Mouse (Mus musculus) small intestine, adult 2 months (tissue): ENCODE data around the gene Nfkb1. TPM values are rescaled to one million over a fixed set of nuclear protein-coding genes. Genes with fewer than 3 reads are reported as not detected.

Experiments used
- H3K27ac ChIP-seq: fragments of 200-500 bp; 2 replicates; pipeline ENCODE4 v1.5.1; 2012; ENCODE audit warnings: low read depth, low read length, control low read depth, inconsistent platforms; ENCODE audit not compliant: insufficient read depth
- H3K27me3 ChIP-seq: fragments of 200-500 bp; 2 replicates; pipeline ENCODE4 v1.6.1; 2012; ENCODE audit warnings: mild to moderate bottlenecking, moderate library complexity, low read length, inconsistent platforms; ENCODE audit not compliant: control insufficient read depth, insufficient read depth
- H3K36me3 ChIP-seq: fragments of 200-500 bp; 2 replicates; pipeline ENCODE4 v1.6.1; 2012; ENCODE audit warnings: mild to moderate bottlenecking, low read length, control low read depth, inconsistent platforms; ENCODE audit not compliant: control insufficient read depth, insufficient read depth
- H3K4me1 ChIP-seq: fragments of 200-500 bp; 2 replicates; pipeline ENCODE4 v1.6.1; 2012; ENCODE audit warnings: low read length, inconsistent platforms, mixed read lengths; ENCODE audit not compliant: control insufficient read depth, insufficient read depth, insufficient read length
- H3K4me3 ChIP-seq: fragments of 200-500 bp; 2 replicates; pipeline ENCODE4 v1.5.1; 2012; ENCODE audit warnings: low read depth, mild to moderate bottlenecking, control low read depth, inconsistent platforms, low read length, moderate library complexity
- CTCF ChIP-seq: fragments of 200-500 bp; IDR thresholded peaks from 2 replicates; pipeline ENCODE4 v1.5.1; 2012; ENCODE audit warnings: low read depth, mild to moderate bottlenecking, control low read depth, inconsistent platforms, low read length, moderate library complexity, mixed read lengths; ENCODE audit not compliant: insufficient replicate concordance, insufficient read length; ENCODE audit errors: extremely low read depth
- POLR2A ChIP-seq: fragments of 200-500 bp; IDR thresholded peaks from 2 replicates; pipeline ENCODE4 v1.6.1; 2012; ENCODE audit warnings: low read depth, mild to moderate bottlenecking, control low read depth, inconsistent platforms, low read length, moderate library complexity
- WGBS: fragments of 180-500 bp; shearing (Covaris S2); methylation state at CpG from one replicate; pipeline ENCODE4 v1.1.7; 2018; 5-methylcytosine and 5-hydroxymethylcytosine counted together
- polyA plus RNA-seq: library from polyadenylated mRNA; depleted of rRNA; stranded (reverse); fragments of >200 nt; gene quantifications from 2 replicates; pipeline ENCODE4 v1.2.3, GENCODE M21; 2012

The Nfkb1 gene
- polyA plus RNA-seq, 1 experiment, result 94.2 TPM

- no peaks in the 10 kb centered on the region for H3K27me3 ChIP-seq
- 87% methylated on average over 3 of the region's 3 CpGs for WGBS
- H3K27ac ChIP-seq, result no peak overlapping the region
- H3K4me1 ChIP-seq, result no peaks in the 10 kb centered on the region
- H3K36me3 ChIP-seq, result peaks cover 38% of the 10 kb centered on the region
- TF ChIP-seq POLR2A (no peak), CTCF (no peak)
- H3K4me3 ChIP-seq, result no peak overlapping the region
Observed at GRCm38 (mm10) chr3:135667084-135667483, 24.3 kb downstream of the Nfkb1 start.

- H3K36me3 ChIP-seq, result peaks cover 47% of the 10 kb centered on the region
- TF ChIP-seq POLR2A (no peak), CTCF (no peak)
- H3K27ac ChIP-seq, result 0 out of 2 replicates have a peak overlapping the region, but pooled peaks have one; percentile 21
- 78% methylated on average over 6 of the region's 6 CpGs for WGBS
- H3K27me3 ChIP-seq, result no peaks in the 10 kb centered on the region
- H3K4me1 ChIP-seq, result no peaks in the 10 kb centered on the region
- no peak overlapping the region for H3K4me3 ChIP-seq
Observed at GRCm38 (mm10) chr3:135665777-135666259, 25.5 kb downstream of the Nfkb1 start.

- Histone ChIP-seq H3K27ac (no peak overlapping the region), H3K36me3 (peaks cover 53% of the 10 kb centered on the region), H3K4me1 (no peaks in the 10 kb centered on the region), H3K27me3 (no peaks in the 10 kb centered on the region), H3K4me3 (no peak overlapping the region)
- TF ChIP-seq POLR2A (no peak), CTCF (no peak)
- 87% methylated on average over 15 of the region's 15 CpGs for whole genome bisulfite sequencing
Observed at GRCm38 (mm10) chr3:135662139-135662864, 29.0 kb downstream of the Nfkb1 start.

GRCm38 (mm10) chr3:135661707-135662106 is 29.6 kb downstream of the Nfkb1 start:
- no peaks in the 10 kb centered on the region for H3K27me3 ChIP-seq
- H3K4me1 ChIP-seq, result no peaks in the 10 kb centered on the region
- H3K4me3 ChIP-seq, result no peak overlapping the region
- no peak overlapping the region for H3K27ac ChIP-seq
- no peak for TF ChIP-seq POLR2A
- no peak for TF ChIP-seq CTCF
- WGBS, result 90% methylated on average over 9 of the region's 9 CpGs
- peaks cover 48% of the 10 kb centered on the region for H3K36me3 ChIP-seq

GRCm38 (mm10) chr3:135658540-135659097 is 32.7 kb downstream of the Nfkb1 start:
- TF ChIP-seq POLR2A (no peak), CTCF (no peak)
- H3K27ac ChIP-seq, result no peak overlapping the region
- H3K36me3 ChIP-seq, result peaks cover 46% of the 10 kb centered on the region
- 71% methylated on average over 7 of the region's 7 CpGs for WGBS
- H3K27me3 ChIP-seq, result no peaks in the 10 kb centered on the region
- H3K4me1 ChIP-seq, result no peaks in the 10 kb centered on the region
- H3K4me3 ChIP-seq, result no peak overlapping the region

GRCm38 (mm10) chr3:135656156-135656555 is 35.2 kb downstream of the Nfkb1 start:
- Histone ChIP-seq H3K4me1 (no peaks in the 10 kb centered on the region), H3K27me3 (no peaks in the 10 kb centered on the region), H3K27ac (no peak overlapping the region), H3K36me3 (peaks cover 39% of the 10 kb centered on the region), H3K4me3 (no peak overlapping the region)
- no peak for TF ChIP-seq CTCF
- no peak for TF ChIP-seq POLR2A
- 94% methylated on average over 4 of the region's 4 CpGs for WGBS

- peaks cover 46% of the 10 kb centered on the region for H3K36me3 ChIP-seq
- H3K4me3 ChIP-seq, result no peak overlapping the region
- no peak overlapping the region for H3K27ac ChIP-seq
- no peaks in the 10 kb centered on the region for H3K4me1 ChIP-seq
- H3K27me3 ChIP-seq, result no peaks in the 10 kb centered on the region
- 88% methylated on average over 15 of the region's 15 CpGs for WGBS
- TF ChIP-seq POLR2A, result no peak
- TF ChIP-seq CTCF, result no peak
Observed at GRCm38 (mm10) chr3:135650773-135651555, 40.4 kb downstream of the Nfkb1 start.
